Mouse (Mus musculus) ES-Bruce4 (cell line): Measurements from ENCODE around the gene Lrrc73.

Source experiments
- CTCF ChIP-seq: IDR thresholded peaks from one replicate; pipeline ENCODE4 v1.8.1; 2011; ENCODE audit warnings: low read depth, low read length
- POLR2A ChIP-seq: IDR thresholded peaks from one replicate; pipeline ENCODE4 v1.8.1; 2011; ENCODE audit warnings: low read length; ENCODE audit not compliant: insufficient read depth

GRCm38 (mm10) chr17:46227576-46227975, 25.8 kb upstream of the Lrrc73 start:
- TF ChIP-seq POLR2A, result no peak
- no peak for TF ChIP-seq CTCF
